Mouse (Mus musculus) macrophage (primary cell): ENCODE results near the gene Arpp19. TPM values are rescaled to one million over a fixed set of nuclear protein-coding genes. Genes with fewer than 3 reads are reported as not detected.
A peak's percentile ranks its signal among the peaks of the same experiment; 100 is the strongest.

Source experiments
- H3K27ac ChIP-seq: fragments of 350-480 bp; formaldehyde crosslinking; 2 replicates; pipeline ENCODE4 v1.9.0; 2021
- H3K36me3 ChIP-seq: fragments of 350-480 bp; formaldehyde crosslinking; 2 replicates; pipeline ENCODE4 v1.9.0; 2021; ENCODE audit errors: inconsistent target
- H3K4me3 ChIP-seq: fragments of 350-480 bp; formaldehyde crosslinking; 2 replicates; pipeline ENCODE4 v1.9.0; 2021; ENCODE audit errors: inconsistent target
- H3K79me2 ChIP-seq: fragments of 350-480 bp; formaldehyde crosslinking; 2 replicates; pipeline ENCODE4 v1.9.0; 2021; ENCODE audit errors: inconsistent target
- WGBS: methylation state at CpG from one replicate; pipeline ENCODE4 v1.1.7; 2026; ENCODE audit warnings: inconsistent platforms; ENCODE audit not compliant: missing documents; 5-methylcytosine and 5-hydroxymethylcytosine counted together
- polyA plus RNA-seq: library from polyadenylated mRNA; stranded (reverse); fragments of 250-400 nt; gene quantifications from 3 replicates; pipeline ENCODE4 v1.2.4, GENCODE M21; 2018; ENCODE audit warnings: inconsistent platforms

The Arpp19 gene
- polyA plus RNA-seq, 1 experiment from 2014 or later = 94.3 TPM

DNA sequence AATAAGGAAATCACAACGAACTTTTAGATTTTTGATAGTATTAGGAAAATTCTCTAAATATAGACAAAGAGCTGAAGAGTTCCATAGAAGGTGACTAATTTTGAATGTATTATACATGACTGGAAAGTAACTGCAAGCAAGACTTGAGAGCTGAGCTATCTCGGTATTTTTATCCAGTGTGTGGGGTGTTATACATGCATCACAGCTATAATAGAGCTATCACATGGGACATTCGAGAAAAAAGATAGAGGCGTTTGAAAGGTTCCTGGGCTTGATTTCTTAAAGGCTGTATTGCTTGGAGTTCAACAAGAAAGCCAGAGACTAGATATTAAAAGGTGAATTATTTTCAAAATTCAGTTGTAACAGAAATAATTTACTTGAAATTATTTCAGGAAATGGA lies 14.4 kb downstream of the Arpp19 start:
- peaks cover 84% of the 10 kb centered on the region for H3K79me2 ChIP-seq
- 85% methylated on average over 4 of the region's 4 CpGs for WGBS

DNA sequence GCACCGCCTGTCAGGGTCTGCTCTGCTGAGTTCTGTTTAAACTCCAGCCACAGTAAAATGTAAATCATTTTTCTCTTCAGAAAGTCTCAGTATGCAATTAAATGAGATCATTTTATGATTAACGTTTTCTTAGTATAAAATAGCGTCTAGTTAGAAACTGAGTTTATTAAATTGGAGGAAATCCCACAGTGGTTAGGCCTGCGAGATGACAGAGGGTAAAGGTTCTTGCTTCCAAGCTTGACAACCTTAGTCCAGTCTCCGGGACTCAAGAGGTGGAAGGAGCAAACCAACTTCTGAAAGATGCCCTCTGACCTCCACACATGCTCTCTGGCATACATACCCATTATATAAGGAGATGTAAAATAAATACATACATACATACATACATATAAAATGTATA lies 17.6 kb downstream of the Arpp19 start:
- H3K36me3 ChIP-seq = peaks cover 26% of the 10 kb centered on the region

More for the DNA sequence above, 14.4 kb downstream of the Arpp19 start:
- Histone ChIP-seq H3K36me3 (peaks cover 5% of the 10 kb centered on the region; the same call in 1 of the 2 replicates), H3K27ac (no peak overlapping the region), H3K4me3 (no peak overlapping the region)

DNA sequence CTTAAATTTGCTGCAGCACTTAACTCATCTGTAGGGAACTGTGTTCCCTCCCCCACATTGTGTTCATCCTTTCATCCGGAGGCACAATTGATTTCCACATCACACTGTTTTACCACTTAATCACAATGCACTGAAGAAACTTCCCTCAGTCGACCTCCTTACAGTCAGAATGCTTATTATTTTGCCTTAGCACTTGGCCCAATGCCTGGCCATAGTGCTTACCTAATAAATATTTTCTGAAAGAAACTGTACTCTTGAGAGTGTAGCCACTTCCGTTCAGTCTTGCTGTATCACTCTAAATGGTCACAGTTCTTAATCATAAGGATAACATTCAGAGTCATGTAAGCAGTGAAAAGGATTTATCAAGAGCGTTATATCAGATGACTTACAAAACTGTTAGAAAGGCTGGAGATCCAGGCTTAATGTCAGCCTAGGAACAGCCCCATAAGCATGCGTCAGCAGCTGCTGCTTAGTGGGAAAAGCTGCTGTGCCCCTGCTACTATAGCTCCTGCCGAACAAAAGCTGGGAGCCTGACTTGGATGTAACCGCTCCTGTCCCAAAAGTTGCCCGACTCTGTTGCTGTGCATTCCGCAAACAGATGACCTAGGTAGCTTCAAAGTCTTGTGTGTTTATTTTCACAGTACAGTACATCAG lies 27.4 kb downstream of the Arpp19 start:
- Histone ChIP-seq H3K79me2 (no peaks in the 10 kb centered on the region), H3K36me3 (no peaks in the 10 kb centered on the region), H3K27ac (no peak overlapping the region), H3K4me3 (no peak overlapping the region)
- 51% methylated on average over 9 of the region's 9 CpGs for WGBS

More for the DNA sequence above, 17.6 kb downstream of the Arpp19 start:
- WGBS = 100% methylated on average over 5 of the region's 5 CpGs
- Histone ChIP-seq H3K4me3 (no peak overlapping the region), H3K27ac (no peak overlapping the region), H3K79me2 (peaks cover 52% of the 10 kb centered on the region)

DNA sequence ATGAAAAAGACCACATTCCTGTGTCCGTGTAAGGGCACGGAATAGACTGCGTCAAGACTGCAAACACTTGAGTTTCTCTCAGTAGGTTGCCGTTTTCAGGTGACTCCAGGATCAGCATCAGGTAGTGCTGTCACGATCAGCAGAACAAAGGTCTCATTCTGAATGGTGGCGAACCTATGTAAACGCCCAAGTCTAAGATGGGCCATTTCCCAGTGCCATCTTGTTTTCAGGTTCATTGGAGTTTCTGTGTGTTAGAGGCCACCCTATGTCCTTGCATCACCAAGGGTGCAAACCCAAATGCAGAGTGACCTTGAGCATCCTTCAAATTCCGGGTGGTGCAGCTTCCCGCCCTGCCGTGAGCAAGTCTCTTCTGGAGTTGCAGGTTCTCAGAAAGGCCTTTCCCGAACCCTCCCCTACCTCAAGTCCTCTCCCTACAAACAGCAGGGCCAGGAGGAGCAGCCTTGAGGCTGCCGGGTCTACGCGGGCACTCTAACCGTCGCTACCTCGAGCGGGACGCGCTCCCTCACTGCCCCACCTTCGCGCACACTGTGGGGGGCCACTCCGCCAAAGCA lies 33.1 kb downstream of the Arpp19 start, which contains the start of gene Myo5a:
Myo5a (plus strand) TSS at position 559 of the 572 bp plus-strand sequence.
- Histone ChIP-seq H3K79me2 (peaks cover 41% of the 10 kb centered on the region), H3K36me3 (no peaks in the 10 kb centered on the region), H3K27ac (peak within 1 kb of the TSS; percentile 97), H3K4me3 (peak within 1 kb of the TSS; percentile 98)
- 33% methylated on average over 23 of the region's 23 CpGs for WGBS

DNA sequence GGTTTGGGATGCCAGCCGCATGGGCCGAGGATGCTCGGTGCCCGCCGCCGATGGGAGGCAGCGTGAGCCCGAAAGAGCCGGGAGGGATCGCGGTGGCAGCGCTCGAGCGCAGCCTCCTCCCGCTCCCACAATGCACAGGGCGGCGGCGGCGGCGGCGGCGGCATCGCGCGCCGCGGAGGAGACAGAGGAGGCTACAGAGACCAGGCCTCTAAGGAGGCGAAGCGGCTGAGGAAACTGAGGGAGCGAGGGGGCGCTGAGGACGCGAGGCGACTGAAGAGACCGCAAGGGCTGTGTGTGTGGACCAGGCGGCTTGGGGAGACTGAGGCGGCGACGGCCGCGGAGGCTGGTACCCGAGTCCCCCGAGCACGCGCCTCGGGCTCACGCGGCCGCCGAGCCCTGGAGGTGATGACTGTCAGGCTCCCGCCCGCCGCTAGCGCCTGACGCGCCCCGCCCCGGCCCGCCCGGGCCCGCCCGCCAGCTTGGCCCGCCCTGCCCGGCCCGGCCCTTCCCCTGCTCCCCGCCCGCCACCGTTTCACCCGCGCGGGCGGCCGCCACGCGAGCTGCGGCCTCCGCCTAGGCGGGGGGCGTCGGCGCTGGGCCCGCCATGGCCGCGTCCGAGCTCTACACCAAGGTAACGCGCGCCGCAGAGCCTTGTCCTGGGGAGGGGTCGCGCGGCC lies 33.8 kb downstream of the Arpp19 start:
- Histone ChIP-seq H3K4me3 (peak overlapping the region; percentile 98), H3K79me2 (peaks cover 47% of the 10 kb centered on the region), H3K27ac (peak overlapping the region; percentile 97), H3K36me3 (no peaks in the 10 kb centered on the region)
- WGBS = under 1% methylated on average over 80 of the region's 92 CpGs

DNA sequence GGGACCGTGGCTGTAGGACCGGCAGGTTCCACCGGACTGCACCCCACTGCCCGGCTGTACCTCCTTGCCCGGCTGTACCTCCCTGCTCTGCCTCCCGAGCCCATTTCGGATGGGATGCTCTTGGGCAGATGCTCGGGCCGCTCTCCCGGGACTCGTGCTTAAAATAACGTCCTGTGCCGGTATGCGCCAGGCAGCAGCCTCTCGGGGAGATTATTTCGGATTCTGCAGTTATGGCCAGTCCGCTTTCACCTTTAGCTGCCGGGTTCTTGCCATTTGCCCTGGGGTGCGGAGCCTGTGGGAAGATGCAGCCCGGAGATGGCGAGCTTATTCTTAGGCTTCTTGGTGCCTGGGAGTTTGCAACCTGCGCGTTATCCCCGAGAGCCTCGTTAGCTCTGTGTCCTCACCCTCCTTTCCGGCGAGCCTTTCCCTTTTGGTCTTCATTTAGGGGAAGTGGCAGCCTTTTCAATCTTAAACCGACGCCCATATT lies 34.3 kb downstream of the Arpp19 start:
- Histone ChIP-seq H3K36me3 (no peaks in the 10 kb centered on the region), H3K79me2 (peaks cover 53% of the 10 kb centered on the region), H3K27ac (peak overlapping the region; percentile 97), H3K4me3 (peak overlapping the region; percentile 98)
- under 1% methylated on average over 28 of the region's 29 CpGs for WGBS

DNA sequence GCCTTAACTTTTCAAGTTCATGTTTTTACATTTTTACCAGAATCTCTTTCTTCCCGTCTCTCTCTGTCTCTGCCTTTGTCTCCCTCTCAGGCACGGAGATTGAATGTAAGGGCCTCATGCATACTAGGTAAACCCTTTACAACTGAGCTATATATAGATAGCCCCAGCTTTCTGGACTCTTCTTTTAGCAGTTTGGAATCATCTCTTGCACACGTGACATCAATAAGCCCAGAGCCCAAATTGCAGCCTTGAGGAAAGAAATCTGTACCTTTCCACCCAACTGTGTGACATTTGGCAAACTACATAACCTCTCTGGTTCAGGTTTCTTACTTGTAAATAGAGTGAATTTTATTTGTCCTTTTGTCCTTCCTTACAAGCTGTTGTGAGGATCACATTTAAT lies 34.9 kb downstream of the Arpp19 start:
- Histone ChIP-seq H3K27ac (peak overlapping the region; percentile 97), H3K79me2 (peaks cover 59% of the 10 kb centered on the region), H3K4me3 (peak overlapping the region; percentile 98), H3K36me3 (no peaks in the 10 kb centered on the region)
- 13% methylated on average over 3 of the region's 3 CpGs for WGBS

DNA sequence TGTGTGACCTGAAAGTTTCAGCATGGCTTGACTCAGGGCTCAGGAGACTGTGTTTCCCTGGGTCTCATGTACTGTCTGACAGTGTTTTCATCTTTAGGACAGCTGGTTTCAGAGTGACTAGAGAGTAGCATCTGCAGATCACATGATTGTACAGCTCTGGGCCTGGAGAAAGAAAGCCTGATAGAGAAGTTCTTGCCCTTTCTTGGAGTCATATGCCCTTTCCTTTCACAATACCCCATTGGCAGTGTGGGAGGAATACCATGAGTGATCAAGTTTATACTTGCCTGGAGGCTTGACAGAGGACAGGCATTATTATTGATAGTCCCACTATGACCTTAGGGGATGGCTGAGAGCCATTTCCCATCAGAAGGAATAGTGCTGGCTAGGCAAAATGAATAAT lies 39.8 kb downstream of the Arpp19 start:
- Histone ChIP-seq H3K27ac (peak overlapping the region; percentile 78), H3K79me2 (peaks cover 100% of the 10 kb centered on the region), H3K4me3 (no peak overlapping the region), H3K36me3 (no peaks in the 10 kb centered on the region)

DNA sequence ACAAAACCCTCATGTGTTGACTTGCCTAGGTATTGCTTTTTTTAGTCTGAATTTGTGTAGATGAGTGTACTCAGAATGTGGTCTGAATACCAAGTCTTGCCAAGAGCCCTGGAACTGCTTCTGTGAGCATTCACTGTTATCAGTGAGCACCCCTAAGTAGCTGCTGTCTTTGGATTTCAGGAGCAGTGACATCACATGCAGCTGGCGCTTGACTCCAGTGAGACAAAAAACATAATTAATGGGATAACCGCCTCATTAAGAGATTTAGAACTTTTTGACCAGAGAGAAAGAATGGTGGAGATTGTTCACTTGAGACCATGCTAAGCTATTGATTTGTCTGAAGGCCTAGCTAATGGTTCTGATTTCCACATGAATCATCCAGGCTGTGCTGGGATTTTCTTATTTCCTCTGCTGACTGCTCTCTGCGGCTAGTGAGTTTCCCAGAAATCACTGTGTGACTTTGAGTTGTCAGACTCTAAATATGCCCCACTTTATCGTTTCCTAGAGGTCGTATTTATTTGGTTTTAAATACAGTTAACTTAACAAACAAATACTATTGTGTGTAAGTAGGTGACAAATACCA lies 47.9 kb downstream of the Arpp19 start:
- H3K27ac ChIP-seq = no peak overlapping the region
- 86% methylated on average over 5 of the region's 5 CpGs for WGBS
- no peak overlapping the region for H3K4me3 ChIP-seq
- H3K79me2 ChIP-seq = peaks cover 93% of the 10 kb centered on the region
- no peaks in the 10 kb centered on the region for H3K36me3 ChIP-seq

DNA sequence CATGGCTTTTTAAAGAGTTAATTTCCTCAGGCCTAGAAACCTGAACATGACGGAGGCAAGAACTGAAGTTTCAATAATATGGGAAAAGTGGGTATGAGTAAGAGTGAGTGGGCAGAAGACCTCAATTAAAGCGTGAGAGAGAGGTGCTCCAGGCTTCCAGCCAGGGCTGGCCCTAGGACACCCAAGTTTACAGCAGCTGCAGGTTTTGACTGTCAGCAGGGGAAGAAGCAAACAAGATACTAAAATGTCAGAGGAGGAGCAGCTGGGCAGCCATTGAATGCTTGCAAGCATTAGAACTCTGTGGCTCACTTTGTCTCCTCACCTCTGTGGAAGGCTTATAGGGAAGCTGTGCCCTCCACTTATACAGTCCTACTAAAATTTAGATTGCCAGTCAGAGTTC lies 50.4 kb downstream of the Arpp19 start:
- Histone ChIP-seq H3K36me3 (no peaks in the 10 kb centered on the region), H3K27ac (peak overlapping the region; percentile 13)
- 97% methylated on average over 2 of the region's 2 CpGs for WGBS

DNA sequence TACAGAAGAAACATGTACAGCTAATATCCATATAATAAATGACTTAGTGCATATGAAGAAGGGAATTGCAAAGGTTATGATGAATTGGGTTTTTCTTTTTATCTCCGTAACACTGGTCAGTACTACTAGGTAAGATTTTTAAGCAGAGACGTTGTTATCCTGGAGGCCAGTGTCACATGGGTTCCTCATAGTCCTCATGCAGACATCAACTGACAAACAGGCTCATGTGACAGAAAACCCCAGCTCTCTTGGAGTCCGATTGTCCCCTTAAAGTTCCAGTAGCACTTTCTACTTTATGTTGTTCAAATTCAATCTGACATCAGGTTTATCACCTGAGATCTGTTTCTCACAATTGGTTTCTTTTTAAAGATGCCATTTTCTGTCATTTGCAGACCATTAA lies 51.9 kb downstream of the Arpp19 start:
- Histone ChIP-seq H3K36me3 (no peaks in the 10 kb centered on the region), H3K4me3 (no peak overlapping the region), H3K27ac (peak overlapping the region; percentile 58), H3K79me2 (peaks cover 100% of the 10 kb centered on the region)
- 33% methylated on average over 3 of the region's 3 CpGs for WGBS

More for the DNA sequence above, 50.4 kb downstream of the Arpp19 start:
- H3K79me2 ChIP-seq = peaks cover 100% of the 10 kb centered on the region
- no peak overlapping the region for H3K4me3 ChIP-seq

DNA sequence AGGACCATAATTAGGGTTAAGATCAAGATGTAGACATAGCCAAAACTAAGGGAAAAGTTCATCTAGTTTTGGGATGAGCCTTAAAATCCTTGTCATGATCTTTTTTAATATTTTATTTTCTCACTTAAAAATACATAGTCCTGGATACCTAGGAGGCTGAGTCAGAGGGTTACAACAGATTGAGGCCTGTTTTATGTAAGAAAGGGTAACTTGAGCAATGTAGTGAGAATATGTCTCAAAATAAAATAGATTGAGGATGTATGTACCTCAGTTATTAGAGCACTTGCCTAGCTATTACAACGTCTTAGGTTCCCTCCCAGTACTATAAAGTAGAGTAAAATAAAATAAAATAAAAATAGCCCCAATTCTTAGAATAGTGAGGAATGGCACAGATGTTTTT lies 54.7 kb downstream of the Arpp19 start:
- H3K27ac ChIP-seq = peak overlapping the region; percentile 97
- H3K4me3 ChIP-seq = no peak overlapping the region
- 22% methylated on average over 1 of the region's 1 CpGs for WGBS
- H3K36me3 ChIP-seq = no peaks in the 10 kb centered on the region
- peaks cover 90% of the 10 kb centered on the region for H3K79me2 ChIP-seq

DNA sequence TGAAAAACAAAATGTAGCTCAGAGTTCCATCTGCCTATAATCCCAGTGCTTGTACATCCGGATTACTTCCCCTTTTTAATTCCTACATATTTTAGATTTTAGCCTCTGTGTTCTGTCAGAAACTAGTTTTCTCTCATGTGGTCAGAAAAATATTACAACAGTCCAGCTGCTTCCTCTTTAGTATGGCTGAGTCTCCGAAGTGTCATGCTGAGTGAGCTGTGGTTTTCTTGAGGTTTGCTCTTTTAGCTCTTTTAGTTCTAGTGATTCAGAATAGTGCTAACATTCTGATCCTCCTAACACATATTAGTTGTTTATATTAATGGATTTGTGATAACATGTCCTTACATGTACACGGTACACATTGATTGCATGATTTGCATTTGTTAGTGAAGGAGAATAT lies 57.3 kb downstream of the Arpp19 start:
- no peak overlapping the region for H3K4me3 ChIP-seq
- no peaks in the 10 kb centered on the region for H3K36me3 ChIP-seq
- H3K27ac ChIP-seq = peak overlapping the region; percentile 97
- H3K79me2 ChIP-seq = peaks cover 90% of the 10 kb centered on the region
- 0% methylated on average over 3 of the region's 3 CpGs for WGBS

DNA sequence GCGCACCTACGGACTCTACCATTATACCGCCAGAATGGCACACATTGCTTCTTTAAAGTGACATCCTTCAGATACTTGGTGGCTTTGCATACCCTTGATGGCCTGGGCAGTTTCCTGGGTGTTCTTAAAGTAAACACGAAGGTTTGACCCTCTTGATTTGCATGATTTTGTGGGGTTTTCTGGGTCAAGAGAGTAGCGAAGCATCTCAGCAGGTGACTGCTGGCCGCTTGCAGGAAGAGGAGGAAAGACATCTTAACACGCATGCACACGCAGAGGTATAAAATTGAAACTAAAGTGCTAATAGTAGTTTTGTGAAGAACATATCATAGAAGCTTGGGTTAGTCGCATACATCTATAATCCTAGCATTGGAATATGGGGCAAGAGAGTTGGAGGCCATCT lies 61.5 kb downstream of the Arpp19 start:
- H3K4me3 ChIP-seq = no peak overlapping the region
- H3K36me3 ChIP-seq = no peaks in the 10 kb centered on the region
- 96% methylated on average over 9 of the region's 9 CpGs for WGBS
- peaks cover 88% of the 10 kb centered on the region for H3K79me2 ChIP-seq
- H3K27ac ChIP-seq = peak overlapping the region; percentile 77; the same call in 1 of the 2 replicates
